Mouse (Mus musculus) ES-Bruce4 (cell line): ENCODE measurements around the gene Klrb1f. TPM values are rescaled to one million over a fixed set of nuclear protein-coding genes. Genes with fewer than 3 reads are reported as not detected.
A peak's percentile ranks its signal among the peaks of the same experiment; 100 is the strongest.
"Not testable (repeated sequence)": the region's sequence is repeated elsewhere in the genome, so short reads cannot be mapped to it uniquely, and the experiment has no call there.

Experiments
- H3K27ac ChIP-seq: 2 replicates; pipeline ENCODE4 v1.5.1; 2012; ENCODE audit warnings: low read length, inconsistent platforms; ENCODE audit not compliant: insufficient read depth
- H3K27me3 ChIP-seq: 2 replicates; pipeline ENCODE4 v1.6.1; 2012; ENCODE audit warnings: mild to moderate bottlenecking, low read length, inconsistent platforms; ENCODE audit not compliant: control insufficient read depth, poor library complexity, insufficient read depth, severe bottlenecking
- H3K36me3 ChIP-seq: 2 replicates; pipeline ENCODE4 v1.6.1; 2012; ENCODE audit warnings: inconsistent platforms, mild to moderate bottlenecking, low read length, moderate library complexity; ENCODE audit not compliant: control insufficient read depth, poor library complexity, insufficient read depth, severe bottlenecking
- H3K4me1 ChIP-seq: one replicate; pipeline ENCODE4 v1.8.1; 2011; ENCODE audit warnings: low read length; ENCODE audit not compliant: control insufficient read depth, insufficient read depth
- H3K4me3 ChIP-seq: 2 replicates; pipeline ENCODE4 v1.5.1; 2011; ENCODE audit warnings: low read depth, mild to moderate bottlenecking, low read length
- H3K9ac ChIP-seq: 2 replicates; pipeline ENCODE4 v1.6.1; 2012; ENCODE audit warnings: low read depth, mild to moderate bottlenecking, inconsistent platforms; ENCODE audit not compliant: poor library complexity, severe bottlenecking
- H3K9me3 ChIP-seq: replicated peaks from 2 replicates; pipeline ENCODE4 v1.6.1; 2012; ENCODE audit warnings: mild to moderate bottlenecking, low read length, inconsistent platforms; ENCODE audit not compliant: control insufficient read depth, poor library complexity, insufficient read depth, severe bottlenecking
- CTCF ChIP-seq: IDR thresholded peaks from one replicate; pipeline ENCODE4 v1.8.1; 2011; ENCODE audit warnings: low read depth, low read length
- EP300 ChIP-seq: IDR thresholded peaks from 2 replicates; pipeline ENCODE4 v1.6.1; 2011; ENCODE audit warnings: low read depth, low read length; ENCODE audit not compliant: insufficient read depth
- POLR2A ChIP-seq: IDR thresholded peaks from one replicate; pipeline ENCODE4 v1.8.1; 2011; ENCODE audit warnings: low read length; ENCODE audit not compliant: insufficient read depth
- polyA plus RNA-seq: library from polyadenylated mRNA; stranded (reverse); fragments of >200 nt; gene quantifications from 2 replicates; pipeline ENCODE4 v1.2.4, GENCODE M21; 2011; ENCODE audit warnings: low read depth; ENCODE audit not compliant: missing spikeins, insufficient read depth, insufficient read length

Klrb1f gene
- polyA plus RNA-seq, 1 experiment, result not detected

- Histone ChIP-seq H3K4me1 (no peaks in the 10 kb centered on the region), H3K27me3 (no peaks in the 10 kb centered on the region), H3K9ac (no peak overlapping the region), H3K36me3 (no peaks in the 10 kb centered on the region), H3K9me3 (peaks cover 84% of the 10 kb centered on the region), H3K27ac (peak overlapping the region; percentile 58), H3K4me3 (no peak overlapping the region)
- TF ChIP-seq EP300 (peak; percentile 66), POLR2A (no peak)
Observed at GRCm38 (mm10) chr6:129085098-129085497, 39.4 kb downstream of the Klrb1f start.

GRCm38 (mm10) chr6:129086031-129086430 lies 40.3 kb downstream of the Klrb1f start:
- H3K27ac ChIP-seq, result peak overlapping the region; percentile 85
- not testable (repeated sequence) for H3K9ac ChIP-seq, H3K4me1 ChIP-seq, H3K27me3 ChIP-seq, H3K4me3 ChIP-seq, H3K36me3 ChIP-seq
- H3K9me3 ChIP-seq, result peaks cover 87% of the 10 kb centered on the region

GRCm38 (mm10) chr6:129088161-129088560 lies 42.5 kb downstream of the Klrb1f start:
- TF ChIP-seq CTCF, result no peak
- TF ChIP-seq EP300, result no peak
- no peak for TF ChIP-seq POLR2A

GRCm38 (mm10) chr6:129088596-129088995 lies 42.9 kb downstream of the Klrb1f start:
- H3K4me3 ChIP-seq, H3K4me1 ChIP-seq, H3K9ac ChIP-seq: not testable (repeated sequence)

More at GRCm38 (mm10) chr6:129088161-129088560, 42.5 kb downstream of the Klrb1f start:
- Histone ChIP-seq H3K9me3 (peaks cover 81% of the 10 kb centered on the region), H3K4me1 (no peaks in the 10 kb centered on the region), H3K9ac (no peak overlapping the region), H3K4me3 (no peak overlapping the region), H3K27me3 (no peaks in the 10 kb centered on the region), H3K27ac (0 out of 2 replicates have a peak overlapping the region, but pooled peaks have one; percentile 9), H3K36me3 (no peaks in the 10 kb centered on the region)

GRCm38 (mm10) chr6:129095166-129095565 lies 49.5 kb downstream of the Klrb1f start:
- Histone ChIP-seq H3K36me3 (no peaks in the 10 kb centered on the region), H3K4me1 (no peaks in the 10 kb centered on the region), H3K4me3 (no peak overlapping the region), H3K9me3 (peaks cover 22% of the 10 kb centered on the region), H3K27ac (no peak overlapping the region), H3K27me3 (no peaks in the 10 kb centered on the region), H3K9ac (no peak overlapping the region)
- TF ChIP-seq EP300, result no peak
- TF ChIP-seq CTCF, result no peak
- no peak for TF ChIP-seq POLR2A

More at GRCm38 (mm10) chr6:129088596-129088995, 42.9 kb downstream of the Klrb1f start:
- not testable (repeated sequence) for H3K27me3 ChIP-seq, H3K36me3 ChIP-seq
- H3K9me3 ChIP-seq, result peaks cover 78% of the 10 kb centered on the region
- H3K27ac ChIP-seq, result 0 out of 2 replicates have a peak overlapping the region, but pooled peaks have one; percentile 9

GRCm38 (mm10) chr6:129097929-129098328 lies 52.2 kb downstream of the Klrb1f start:
- H3K27me3 ChIP-seq, result no peaks in the 10 kb centered on the region
- no peak for TF ChIP-seq EP300
- TF ChIP-seq CTCF, result no peak
- TF ChIP-seq POLR2A, result no peak
- H3K4me3 ChIP-seq, result no peak overlapping the region
- no peaks in the 10 kb centered on the region for H3K4me1 ChIP-seq
- H3K27ac ChIP-seq, result no peak overlapping the region
- no peaks in the 10 kb centered on the region for H3K36me3 ChIP-seq
- no peaks in the 10 kb centered on the region for H3K9me3 ChIP-seq
- no peak overlapping the region for H3K9ac ChIP-seq

- H3K4me1 ChIP-seq, H3K27ac ChIP-seq, H3K9ac ChIP-seq, H3K9me3 ChIP-seq, H3K4me3 ChIP-seq, H3K36me3 ChIP-seq, H3K27me3 ChIP-seq: not testable (repeated sequence)
Observed at GRCm38 (mm10) chr6:129100794-129101193, 55.1 kb downstream of the Klrb1f start, which contains the start of gene Clec2e. Gene Clec2e, minus strand, starts transcription at chr6:129100913.
